Mouse (Mus musculus): ENCODE results near the gene Ttbk1. TPM values are rescaled to one million over a fixed set of nuclear protein-coding genes. Genes with fewer than 3 reads are reported as not detected.
"Not testable (repeated sequence)": the region's sequence is repeated elsewhere in the genome, so short reads cannot be mapped to it uniquely, and the experiment has no call there.

The Ttbk1 gene
- under 1 TPM; 0.19 TPM for total RNA-seq (2021)

GRCm38 (mm10) chr17:46487431-46487830 is at the start of gene Ttbk1:
Gene Ttbk1, minus strand, starts transcription at chr17:46487675.
- intact Hi-C loops (cut with DNase I), result no loop called here
- no peak for DNase-seq

GRCm38 (mm10) chr17:46525579-46526307 is 38.3 kb upstream of the Ttbk1 start:
- peak; percentile 77 to 82 for DNase-seq
- intact Hi-C loops (cut with DNase I), result loop anchor here (1.0 to 2.0 kb wide), 4 partner anchors 24 to 199 kb away; no protein-coding TSS in a partner anchor

DNA sequence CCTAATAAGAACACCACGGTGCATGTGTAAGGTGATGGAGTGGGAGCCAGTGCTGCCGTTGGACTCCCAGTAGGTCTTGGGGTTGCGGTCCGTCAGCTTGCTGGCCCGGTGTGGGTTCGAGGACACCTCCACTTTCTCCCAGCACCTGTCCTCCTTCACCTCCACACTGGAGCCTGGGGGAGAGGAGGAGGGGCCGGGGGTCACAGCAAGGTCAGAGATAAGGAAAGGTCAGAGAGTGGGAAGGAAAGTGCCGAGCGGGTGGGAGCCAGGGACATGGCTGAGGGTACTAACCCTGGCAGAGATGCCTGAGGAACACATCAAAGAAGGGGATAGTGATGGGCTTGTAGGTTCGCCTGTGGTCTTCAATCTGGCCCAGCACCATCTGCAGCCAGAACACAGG is 37.6 kb upstream of the Ttbk1 start:
- intact Hi-C loops (cut with DNase I), result loop anchor here (1.0 kb wide), 3 partner anchors 24 to 112 kb away; no protein-coding TSS in a partner anchor
- no peak for DNase-seq

GRCm38 (mm10) chr17:46521963-46522668 is 34.6 kb upstream of the Ttbk1 start:
- intact Hi-C loops (cut with DNase I), result no loop called here

GRCm38 (mm10) chr17:46521174-46521573 is 33.7 kb upstream of the Ttbk1 start:
- DNase-seq, result no peak
- intact Hi-C loops (cut with DNase I), result no loop called here

More at GRCm38 (mm10) chr17:46521963-46522668, 34.6 kb upstream of the Ttbk1 start:
- DNase-seq, result no peak

GRCm38 (mm10) chr17:46520385-46520979 is 33.0 kb upstream of the Ttbk1 start:
- intact Hi-C loops (cut with DNase I), result no loop called here
- DNase-seq, result no peak

DNA sequence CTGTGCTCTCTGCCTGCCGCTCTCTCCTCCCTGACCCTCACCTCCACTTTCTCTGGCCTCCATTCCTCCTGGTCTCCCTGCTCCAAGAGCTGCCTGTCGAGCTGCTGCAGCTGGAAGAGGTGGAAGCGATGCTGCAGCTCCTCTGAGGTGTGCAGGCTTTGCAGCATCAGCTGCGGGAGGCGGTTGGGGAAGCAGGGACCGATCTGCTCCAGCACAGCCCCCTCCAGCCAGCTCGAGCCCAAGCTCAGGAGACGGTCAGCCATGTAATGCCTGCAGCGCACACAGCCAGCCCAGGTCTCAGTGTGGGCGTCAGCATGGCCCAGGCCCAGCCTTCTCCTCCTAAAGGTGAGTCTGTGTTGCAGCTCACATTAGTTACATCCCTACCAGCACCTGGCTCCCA is 32.5 kb upstream of the Ttbk1 start:
- DNase-seq, result no peak
- intact Hi-C loops (cut with DNase I), result no loop called here

- intact Hi-C loops (cut with DNase I), result no loop called here
These were observed 25.9 kb upstream of the Ttbk1 start for GRCm38 (mm10) chr17:46513329-46513728.

DNA sequence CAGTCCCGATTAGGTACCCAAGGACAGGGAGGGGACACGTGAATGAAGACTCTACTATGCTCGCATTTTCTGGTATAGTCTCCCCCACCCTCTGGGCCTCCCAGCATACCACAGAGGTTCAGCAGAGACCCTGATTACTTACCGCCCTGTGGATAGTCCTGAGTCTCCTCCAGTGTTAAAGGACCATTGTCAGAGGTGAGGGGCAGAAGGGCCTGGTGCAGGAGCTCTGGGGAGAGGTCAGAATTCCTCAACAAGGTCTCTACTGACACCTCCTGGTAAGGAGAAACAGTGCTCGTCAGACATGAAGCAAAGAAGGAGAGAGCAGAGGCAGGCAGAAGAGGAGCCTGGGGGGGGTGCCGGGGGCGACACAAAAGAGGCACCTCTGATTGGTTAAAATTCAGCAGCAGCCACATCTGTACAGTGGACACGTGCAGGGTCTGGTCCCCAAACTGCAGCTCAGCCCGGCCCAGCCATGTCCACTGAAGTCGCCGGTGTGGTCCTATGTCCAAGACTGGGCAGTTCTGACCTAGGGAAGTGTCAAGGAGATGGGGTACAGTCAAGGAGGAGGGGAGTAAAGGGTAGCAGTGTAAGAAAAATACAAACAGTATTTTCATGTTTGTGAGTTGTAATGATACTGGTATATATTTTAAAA is 23.7 kb upstream of the Ttbk1 start:
- no peak for DNase-seq
- intact Hi-C loops (cut with DNase I), result loop anchor here (1.0 kb wide), 1 partner anchor 75 kb away; no protein-coding TSS in a partner anchor

More at GRCm38 (mm10) chr17:46513329-46513728, 25.9 kb upstream of the Ttbk1 start:
- DNase-seq, result no peak

- no peak for DNase-seq
- intact Hi-C loops (cut with DNase I), result no loop called here
These were observed 18.1 kb upstream of the Ttbk1 start for GRCm38 (mm10) chr17:46505617-46506016.

- DNase-seq, result no peak
- intact Hi-C loops (cut with DNase I), result no loop called here
These were observed 16.6 kb upstream of the Ttbk1 start for GRCm38 (mm10) chr17:46503847-46504638.

DNA sequence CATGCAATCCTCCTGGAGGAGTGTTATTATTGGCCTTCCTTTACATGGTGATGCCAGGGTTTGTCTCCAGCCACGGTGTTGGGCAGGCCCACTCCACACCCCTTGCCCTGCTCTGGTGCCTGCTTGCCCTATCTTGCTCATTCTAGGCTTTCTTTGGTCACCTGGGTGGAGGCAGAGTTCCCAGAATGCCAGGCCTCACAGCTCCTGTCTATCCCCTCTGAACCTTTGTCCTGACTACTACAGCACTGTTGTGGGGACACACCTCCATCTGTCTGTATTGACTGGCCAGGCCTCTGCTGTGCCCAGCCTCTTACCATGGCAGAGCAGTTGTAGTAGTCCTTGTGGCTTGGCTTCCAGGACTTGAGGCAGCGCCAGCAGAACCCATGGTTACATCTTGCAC is 15.3 kb upstream of the Ttbk1 start:
- DNase-seq, result no peak
- intact Hi-C loops (cut with DNase I), result no loop called here

GRCm38 (mm10) chr17:46497956-46498355 is 10.5 kb upstream of the Ttbk1 start:
- intact Hi-C loops (cut with DNase I), result no loop called here

GRCm38 (mm10) chr17:46496623-46497434 is 9.4 kb upstream of the Ttbk1 start, which contains the start of gene Dnph1:
Gene Dnph1, plus strand, starts transcription at chr17:46496711.
- DNase-seq, result peak; percentile 52 to 60
- intact Hi-C loops (cut with DNase I), result no loop called here

More at GRCm38 (mm10) chr17:46497956-46498355, 10.5 kb upstream of the Ttbk1 start:
- DNase-seq, result no peak

DNA sequence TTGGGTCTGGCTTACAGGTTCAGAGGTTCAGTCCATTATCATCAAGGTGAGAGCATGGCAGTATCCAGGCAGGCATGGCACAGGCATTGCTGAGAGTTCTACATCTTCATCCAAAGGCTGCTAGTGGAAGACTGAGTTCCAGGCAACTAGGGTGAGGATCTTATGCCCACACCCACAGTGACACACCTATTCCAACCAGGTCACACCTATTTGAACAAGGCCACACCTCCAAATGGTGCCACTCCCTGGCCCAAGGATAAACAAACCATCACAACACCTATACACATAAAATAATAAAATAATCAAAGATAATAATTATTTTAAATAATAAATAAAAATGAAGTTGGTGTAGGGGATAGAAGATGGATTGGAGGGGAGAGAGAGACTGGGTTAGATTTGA is 8.6 kb upstream of the Ttbk1 start:
- intact Hi-C loops (cut with DNase I); DNase-seq: not testable (repeated sequence)

- intact Hi-C loops (cut with DNase I), result no loop called here
- DNase-seq, result no peak
These were observed 8.0 kb upstream of the Ttbk1 start for GRCm38 (mm10) chr17:46495486-46495885.

DNA sequence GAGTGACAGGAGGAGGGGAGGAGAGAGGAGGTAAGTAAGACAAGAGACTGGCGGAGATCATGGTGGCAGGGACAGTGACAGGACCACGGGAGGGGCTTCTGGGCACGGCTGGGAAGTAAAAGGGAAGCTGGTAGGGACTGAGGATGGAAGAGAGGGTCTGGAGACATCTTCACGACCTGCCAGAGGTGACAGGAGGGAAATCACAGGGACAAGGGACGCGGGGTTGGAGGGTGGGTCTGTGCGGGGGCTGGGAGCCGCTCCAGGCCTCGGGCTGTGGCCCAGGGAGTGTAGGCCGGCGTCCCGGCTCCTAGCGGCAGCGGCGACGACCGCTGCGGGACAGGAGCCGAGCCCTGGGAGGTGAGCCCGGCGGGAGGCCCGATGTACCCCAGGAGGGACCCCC is 480 bp downstream of the Ttbk1 start:
- intact Hi-C loops (cut with DNase I), result no loop called here
- no peak for DNase-seq

DNA sequence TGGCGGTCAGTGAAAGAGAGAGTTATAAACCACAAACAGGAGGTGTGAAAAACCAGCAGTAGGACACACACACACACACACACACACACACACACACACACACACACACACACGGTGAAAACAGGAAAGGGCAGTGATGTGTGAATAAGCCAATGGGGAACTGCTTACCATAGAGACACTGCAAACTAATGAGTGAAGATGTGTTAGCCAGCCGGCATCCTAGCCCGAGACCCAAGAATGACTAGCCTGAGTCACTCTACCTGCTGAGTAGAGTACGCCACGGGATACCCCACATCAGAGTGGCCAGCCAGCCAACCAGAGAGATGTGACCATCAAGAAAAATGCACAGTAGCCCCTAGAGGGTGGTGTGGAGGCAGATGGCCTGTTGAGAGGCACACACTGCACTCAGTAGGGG is 3.0 kb downstream of the Ttbk1 start:
- DNase-seq, result no peak
- intact Hi-C loops (cut with DNase I), result no loop called here

GRCm38 (mm10) chr17:46484021-46484431 is 3.4 kb downstream of the Ttbk1 start:
- intact Hi-C loops (cut with DNase I), result no loop called here
- no peak for DNase-seq

Data from heart, postnatal 36 days (tissue).